Mouse (Mus musculus) MEL (cell line): Measurements from ENCODE around the gene Krtap5-5. TPM values are rescaled to one million over a fixed set of nuclear protein-coding genes. Genes with fewer than 3 reads are reported as not detected.
"Not testable (repeated sequence)": the region's sequence is repeated elsewhere in the genome, so short reads cannot be mapped to it uniquely, and the experiment has no call there.

Source experiments
- DNase-seq: peaks from one replicate; pipeline ENCODE4 v3.0.0; 2011; ENCODE audit warnings: low read depth, low spot score
- H3K27ac ChIP-seq: 2 replicates; pipeline ENCODE4 v1.5.1; 2012; ENCODE audit warnings: low read depth, mild to moderate bottlenecking, control low read depth, low read length, moderate library complexity; ENCODE audit not compliant: control insufficient read depth
- H3K27me3 ChIP-seq, 2 experiments: fragments of 150-350 bp in 1 of 2; sonication (generic) in 1 of 2; 2 replicates each; pipeline ENCODE4 v1.6.1; 2012; ENCODE audit warnings: low read length in 2 of 2, mild to moderate bottlenecking in 2 of 2, improper control_type of control experiment in 1 of 2, moderate library complexity in 1 of 2; ENCODE audit not compliant: insufficient read depth in 2 of 2, control insufficient read depth in 1 of 2
- H3K36me3 ChIP-seq, 2 experiments: 2 replicates each; pipeline ENCODE4 v1.6.1; 2012 to 2014; ENCODE audit warnings: low read length in 2 of 2, improper control_type of control experiment in 1 of 2, inconsistent platforms in 1 of 2, mild to moderate bottlenecking in 1 of 2; ENCODE audit not compliant: insufficient read depth in 2 of 2, control insufficient read depth in 1 of 2
- H3K4me1 ChIP-seq, 2 experiments: fragments of 150-350 bp in 1 of 2; sonication (generic) in 1 of 2; 2 replicates each; pipeline ENCODE4 v1.6.1; 2012; ENCODE audit warnings: low read length in 2 of 2, improper control_type of control experiment in 1 of 2, mild to moderate bottlenecking in 1 of 2; ENCODE audit not compliant: insufficient read depth in 2 of 2, control insufficient read depth in 1 of 2
- H3K4me3 ChIP-seq, 2 experiments: fragments of 150-350 bp in 1 of 2; sonication (generic) in 1 of 2; 2 replicates each; pipeline ENCODE4 v1.5.1; 2012; ENCODE audit warnings: low read depth in 2 of 2, low read length in 2 of 2, mild to moderate bottlenecking in 2 of 2, moderate library complexity in 2 of 2, control low read depth in 1 of 2, improper control_type of control experiment in 1 of 2; ENCODE audit not compliant: control insufficient read depth in 1 of 2, insufficient read depth in 1 of 2
- H3K79me2 ChIP-seq: 2 replicates; pipeline ENCODE4 v1.6.1; 2012; ENCODE audit warnings: mild to moderate bottlenecking, low read length, moderate library complexity; ENCODE audit not compliant: control insufficient read depth, poor library complexity, insufficient read depth
- H3K9ac ChIP-seq: 2 replicates; pipeline ENCODE4 v1.6.1; 2012; ENCODE audit warnings: low read depth, mild to moderate bottlenecking, control low read depth, low read length, moderate library complexity; ENCODE audit not compliant: control insufficient read depth, poor library complexity, severe bottlenecking
- H3K9me3 ChIP-seq: fragments of 150-350 bp; sonication (generic); replicated peaks from 2 replicates; pipeline ENCODE4 v1.6.1; 2012; ENCODE audit warnings: mild to moderate bottlenecking, low read length, improper control_type of control experiment, moderate library complexity; ENCODE audit not compliant: insufficient read depth
- CHD1 ChIP-seq: IDR thresholded peaks from 2 replicates; pipeline ENCODE4 v1.6.1; 2012; ENCODE audit warnings: low read depth, mild to moderate bottlenecking, inconsistent platforms, low read length, improper control_type of control experiment
- CTCF ChIP-seq, 3 experiments: IDR thresholded peaks in 2 of 3; conservative IDR thresholded peaks in 1 of 3; 2 replicates each; pipeline ENCODE4 v1.5.1; 2011 to 2012; ENCODE audit warnings: low read length in 3 of 3, low read depth in 2 of 3, mild to moderate bottlenecking in 2 of 3, improper control_type of control experiment in 1 of 3, inconsistent platforms in 1 of 3, mixed read lengths in 1 of 3, moderate library complexity in 1 of 3; ENCODE audit not compliant: control insufficient read depth in 1 of 3, insufficient read depth in 1 of 3, poor library complexity in 1 of 3, severe bottlenecking in 1 of 3
- E2F4 ChIP-seq: IDR thresholded peaks from 2 replicates; pipeline ENCODE4 v1.6.1; 2011; ENCODE audit warnings: low read depth, low read length, improper control_type of control experiment, borderline replicate concordance
- ELF1 ChIP-seq: IDR thresholded peaks from 2 replicates; pipeline ENCODE4 v1.6.1; 2014; ENCODE audit warnings: low read depth, mild to moderate bottlenecking, inconsistent platforms, low read length, improper control_type of control experiment, moderate library complexity
- EP300 ChIP-seq, 2 experiments: IDR thresholded peaks; 2 replicates each; pipeline ENCODE4 v1.6.1; 2011; ENCODE audit warnings: improper control_type of control experiment in 2 of 2, low read length in 2 of 2, low read depth in 1 of 2, mild to moderate bottlenecking in 1 of 2
- ETS1 ChIP-seq: IDR thresholded peaks from 2 replicates; pipeline ENCODE4 v1.6.1; 2012; ENCODE audit warnings: low read depth, mild to moderate bottlenecking, inconsistent platforms, low read length, improper control_type of control experiment, moderate library complexity
- HCFC1 ChIP-seq: IDR thresholded peaks from 2 replicates; pipeline ENCODE4 v1.6.1; 2012; ENCODE audit warnings: low read depth, mild to moderate bottlenecking, inconsistent platforms, low read length, improper control_type of control experiment, moderate library complexity
- JUND ChIP-seq: IDR thresholded peaks from 2 replicates; pipeline ENCODE4 v1.6.1; 2011; ENCODE audit warnings: low read depth, mild to moderate bottlenecking, improper control_type of control experiment, low read length
- MAFK ChIP-seq: IDR thresholded peaks from 2 replicates; pipeline ENCODE4 v1.6.1; 2011; ENCODE audit warnings: low read depth, mild to moderate bottlenecking, low read length, improper control_type of control experiment, borderline replicate concordance
- MAZ ChIP-seq: IDR thresholded peaks from 2 replicates; pipeline ENCODE4 v1.6.1; 2012; ENCODE audit warnings: low read depth, mild to moderate bottlenecking, inconsistent platforms, low read length, improper control_type of control experiment
- MXI1 ChIP-seq: IDR thresholded peaks from 2 replicates; pipeline ENCODE4 v1.6.1; 2011; ENCODE audit warnings: mild to moderate bottlenecking, low read depth, low read length, improper control_type of control experiment
- MYB ChIP-seq: IDR thresholded peaks from 2 replicates; pipeline ENCODE4 v1.6.1; 2011; ENCODE audit warnings: mild to moderate bottlenecking, low read depth, low read length, improper control_type of control experiment
- MYC ChIP-seq: IDR thresholded peaks from 2 replicates; pipeline ENCODE4 v1.6.1; 2011; ENCODE audit warnings: low read depth, mild to moderate bottlenecking, low read length, improper control_type of control experiment, moderate library complexity
- NELFE ChIP-seq: IDR thresholded peaks from 2 replicates; pipeline ENCODE4 v1.6.1; 2011; ENCODE audit warnings: low read depth, low read length, improper control_type of control experiment
- POLR2AphosphoS5 ChIP-seq: IDR thresholded peaks from 2 replicates; pipeline ENCODE4 v1.6.1; 2012; ENCODE audit warnings: low read depth, borderline replicate concordance, mild to moderate bottlenecking, inconsistent platforms, low read length, moderate library complexity, mixed read lengths
- RCOR1 ChIP-seq: IDR thresholded peaks from 2 replicates; pipeline ENCODE4 v1.6.1; 2012; ENCODE audit warnings: low read depth, mild to moderate bottlenecking, inconsistent platforms, low read length, improper control_type of control experiment
- SIN3A ChIP-seq: IDR thresholded peaks from 2 replicates; pipeline ENCODE4 v1.6.1; 2012; ENCODE audit warnings: low read length, improper control_type of control experiment, inconsistent platforms
- SMC3 ChIP-seq: IDR thresholded peaks from 2 replicates; pipeline ENCODE4 v1.6.1; 2011; ENCODE audit warnings: low read depth, low read length, improper control_type of control experiment
- ZNF384 ChIP-seq: IDR thresholded peaks from 2 replicates; pipeline ENCODE4 v1.6.1; 2012; ENCODE audit warnings: low read depth, mild to moderate bottlenecking, inconsistent platforms, low read length, improper control_type of control experiment
- polyA plus RNA-seq, 2 experiments: library from polyadenylated mRNA; stranded (reverse) in 1 of 2; unstranded in 1 of 2; fragments of >175 nt in 1 of 2; fragments of >200 nt in 1 of 2; gene quantifications; 2 replicates each; pipeline versions ENCODE4 v1.2.1 to v1.2.4; 2012; ENCODE audit warnings: low replicate concordance in 2 of 2, low read depth in 1 of 2; ENCODE audit not compliant: insufficient read length in 2 of 2, insufficient read depth in 1 of 2, missing spikeins in 1 of 2
- total RNA-seq: library from RNA; depleted of rRNA; stranded (reverse); fragments of 300-350 nt; gene quantifications from 2 replicates; pipeline ENCODE4 v1.2.3, GENCODE M21; 2012

Gene Krtap5-5
- total and polyA plus RNA-seq, 3 experiments: not detected

- Histone ChIP-seq H3K79me2 (no peaks in the 10 kb centered on the region), H3K4me3 (no peak overlapping the region)
These were observed 5.3 kb downstream of the Krtap5-5 start for GRCm38 (mm10) chr7:142224518-142224917.

GRCm38 (mm10) chr7:142212136-142212535, 17.6 kb downstream of the Krtap5-5 start:
- not testable (repeated sequence) for H3K4me3 ChIP-seq, H3K9ac ChIP-seq, H3K36me3 ChIP-seq, H3K9me3 ChIP-seq, H3K4me1 ChIP-seq, DNase-seq, H3K27ac ChIP-seq, H3K79me2 ChIP-seq, H3K27me3 ChIP-seq

More at GRCm38 (mm10) chr7:142224518-142224917, 5.3 kb downstream of the Krtap5-5 start:
- TF ChIP-seq EP300 (IDR thresholded peaks at IDR 0.05; ENCODE audit: low read depth in 1 of 2, low read length in 2 of 2): no peak
- no peak for TF ChIP-seq JUND
- no peak for TF ChIP-seq HCFC1
- Histone ChIP-seq H3K36me3 (no peaks in the 10 kb centered on the region), H3K27me3 (peaks cover 0 to 2% of the 10 kb centered on the region in 2 experiments; a peak in 2 of 4 replicates), H3K27ac (no peak overlapping the region), H3K9me3 (no peaks in the 10 kb centered on the region), H3K9ac (no peak overlapping the region), H3K4me1 (no peaks in the 10 kb centered on the region)
- DNase-seq: no peak

GRCm38 (mm10) chr7:142211559-142211958, 18.2 kb downstream of the Krtap5-5 start, which contains the start of gene Gm7579:
TSS of gene Gm7579 (plus strand) at chr7:142211859.
- Histone ChIP-seq H3K27me3 (peaks cover 8 to 9% of the 10 kb centered on the region in 2 experiments), H3K9ac (no peak within 1 kb of the TSS), H3K27ac (no peak within 1 kb of the TSS), H3K36me3 (no peaks in the 10 kb centered on the region), H3K4me1 (no peaks in the 10 kb centered on the region), H3K79me2 (no peaks in the 10 kb centered on the region), H3K4me3 (no peak within 1 kb of the TSS), H3K9me3 (no peaks in the 10 kb centered on the region)
- DNase-seq: no peak
- TF ChIP-seq MAZ (no peak), SMC3 (no peak), RCOR1 (no peak), NELFE (no peak), ETS1 (no peak), CTCF (IDR thresholded peaks at IDR 0.05 in 2 of 3, conservative IDR thresholded peaks at IDR 0.05 in 1 of 3; ENCODE audit: control insufficient read depth in 1 of 3, insufficient read depth in 1 of 3, low read depth in 2 of 3, low read length in 3 of 3, poor library complexity in 1 of 3, severe bottlenecking in 1 of 3) (no peak), CHD1 (no peak), ELF1 (no peak), MYB (no peak), POLR2AphosphoS5 (no peak), MAFK (no peak), SIN3A (no peak), MXI1 (no peak), ZNF384 (no peak), E2F4 (no peak), MYC (no peak)

GRCm38 (mm10) chr7:142206891-142207290, 22.9 kb downstream of the Krtap5-5 start:
- not testable (repeated sequence) for H3K27ac ChIP-seq, H3K79me2 ChIP-seq, DNase-seq, H3K4me3 ChIP-seq, H3K9me3 ChIP-seq, H3K9ac ChIP-seq, H3K27me3 ChIP-seq, H3K36me3 ChIP-seq, H3K4me1 ChIP-seq
